Mouse (Mus musculus) bone marrow macrophage, adult 2 months (primary cell): ENCODE data around the gene Hnrnpab.
"Not testable (repeated sequence)": the region's sequence is repeated elsewhere in the genome, so short reads cannot be mapped to it uniquely, and the experiment has no call there.

ENCODE experiments used
- CTCF ChIP-seq: IDR thresholded peaks from 2 replicates; pipeline ENCODE4 v1.5.1; 2012; ENCODE audit warnings: low read depth, mild to moderate bottlenecking, low read length, moderate library complexity
- POLR2A ChIP-seq: IDR thresholded peaks from 2 replicates; pipeline ENCODE4 v1.6.1; 2012; ENCODE audit warnings: mild to moderate bottlenecking, low read depth, low read length, borderline replicate concordance

- not testable (repeated sequence) for TF ChIP-seq CTCF, POLR2A
Measured at GRCm38 (mm10) chr11:51616113-51616512, 9.5 kb upstream of the Hnrnpab start.
